Mouse (Mus musculus): ENCODE data around the gene Usp30.

- no peak for TF ChIP-seq CTCF (IDR thresholded peaks at IDR 0.05; ENCODE audit: low read depth)
- TF ChIP-seq EP300 (IDR thresholded peaks at IDR 0.05; ENCODE audit: low read depth): no peak
Measured at GRCm38 (mm10) chr5:114047182-114047581, 18.1 kb upstream of the Usp30 start.

Data from liver, embryonic 14.5 days (tissue).